Mouse (Mus musculus): ENCODE measurements around the gene Slc25a29.

DNA sequence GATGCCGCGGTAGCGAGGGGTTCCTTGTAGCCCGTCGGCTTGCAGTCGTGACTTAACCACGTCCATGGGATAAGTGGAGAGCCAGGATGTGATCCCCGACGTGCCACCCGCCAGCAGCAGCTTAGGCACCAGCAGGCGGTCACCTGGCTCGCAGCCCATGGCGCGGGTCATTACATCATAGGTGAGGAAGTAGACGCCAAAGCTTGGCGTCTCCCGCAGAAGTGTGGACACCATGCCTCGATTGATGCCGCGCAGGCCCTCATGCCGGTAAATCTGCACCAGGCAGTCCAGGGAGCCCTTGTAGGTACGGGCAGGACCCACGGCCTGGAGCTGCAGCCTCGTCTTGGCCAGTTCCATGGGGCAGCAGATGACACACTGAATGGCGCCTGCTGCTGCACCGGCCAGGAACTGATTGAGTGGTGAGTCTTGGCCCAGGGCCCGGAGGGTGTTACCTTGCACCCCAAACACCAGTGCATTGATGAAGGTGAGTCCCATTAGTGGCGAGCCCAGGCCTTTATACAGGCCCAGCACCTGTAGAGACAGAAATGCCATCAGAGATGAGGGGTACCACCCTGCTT, 8.6 kb downstream of the Slc25a29 start:
- TF ChIP-seq HCFC1 (IDR thresholded peaks at IDR 0.05; ENCODE audit: borderline replicate concordance, insufficient read depth, low read length) (no peak), ZNF384 (IDR thresholded peaks at IDR 0.05; ENCODE audit: low read depth, low read length) (no peak)

Measured in ES-E14 (cell line).